Comparison of ENCODE assay signal across 38 mouse cellular contexts in the genomic region with DNA sequence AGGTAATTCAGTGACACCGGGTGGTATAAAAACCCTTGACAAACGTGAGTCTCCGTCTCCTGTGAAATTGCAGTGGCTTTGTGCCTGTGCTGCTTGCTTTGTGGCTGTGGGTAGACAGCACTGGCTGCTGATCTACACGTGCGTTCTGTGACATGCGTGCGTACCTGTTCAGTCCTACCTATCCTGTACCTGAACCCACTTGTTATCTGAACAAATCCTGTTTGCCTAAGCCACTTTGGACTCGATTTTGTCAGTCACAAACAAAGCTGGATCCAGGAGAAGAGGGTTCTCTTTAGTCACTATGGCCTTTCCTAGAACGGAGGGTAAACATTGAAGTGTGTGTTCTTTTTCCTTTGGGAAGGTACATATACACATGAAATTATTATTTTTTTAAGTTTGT. TPM values are rescaled to one million over a fixed set of nuclear protein-coding genes. Genes with fewer than 3 reads are reported as not detected.
"Had no signal": no experiment of that assay in that cellular context is flagged by ENCODE, and none has a peak within 500 bp of the region (broad histone marks: within the 10 kb centered on the region; RNA-seq: fewer than 3 reads in every experiment).

No protein-coding gene starts in this region.

- H3K4me1 ChIP-seq: heart, embryonic 13.5 days; heart, embryonic 15.5 days; hindbrain, embryonic 12.5 days; limb, embryonic 15.5 days had no signal

- H3K4me2 ChIP-seq: heart, embryonic 11.5 days; heart, embryonic 13.5 days; heart, embryonic 15.5 days; hindbrain, embryonic 12.5 days; hindbrain, embryonic 14.5 days; intestine, embryonic 15.5 days; limb, embryonic 13.5 days; limb, embryonic 15.5 days had no signal

- H3K27me3 ChIP-seq: heart, embryonic 13.5 days; heart, embryonic 15.5 days; hindbrain, embryonic 12.5 days; intestine, embryonic 15.5 days; limb, embryonic 13.5 days; limb, embryonic 15.5 days had no signal

- ATAC-seq: forebrain, embryonic 16.5 days; hindbrain, embryonic 16.5 days; inflammation-experienced regulatory T-cells, adult 6 months; intestine, embryonic 15.5 days; intestine, postnatal 0 days had no signal

- H3K9ac ChIP-seq: heart, embryonic 13.5 days; heart, embryonic 15.5 days; hindbrain, embryonic 12.5 days; hindbrain, embryonic 14.5 days; intestine, embryonic 15.5 days; limb, embryonic 13.5 days; limb, embryonic 15.5 days had no signal

- DNase-seq: gastrocnemius, postnatal 10 days; gastrocnemius, postnatal 25 days; heart, postnatal 14 days; heart, postnatal 36 days; kidney, adult 18-20 months; kidney, adult 8-10 months; kidney, postnatal 10 days; kidney, postnatal 25 days; kidney, postnatal 4 days; layer of hippocampus, adult 9-11 months; layer of hippocampus, postnatal 36 days; left cerebral cortex, postnatal 4 days had no signal

- H3K36me3 ChIP-seq: heart, embryonic 13.5 days; heart, embryonic 15.5 days; hindbrain, embryonic 10.5 days; hindbrain, embryonic 12.5 days; intestine, embryonic 15.5 days; limb, embryonic 13.5 days; limb, embryonic 15.5 days had no signal

- H3K4me3 ChIP-seq: heart, embryonic 13.5 days; heart, embryonic 15.5 days; hindbrain, embryonic 10.5 days; hindbrain, embryonic 12.5 days; intestine, embryonic 15.5 days; limb, embryonic 13.5 days; limb, embryonic 15.5 days had no signal

- H3K9me3 ChIP-seq: heart, embryonic 13.5 days; heart, embryonic 15.5 days; hindbrain, embryonic 10.5 days; hindbrain, embryonic 12.5 days; intestine, embryonic 15.5 days; limb, embryonic 13.5 days; limb, embryonic 15.5 days had no signal

- H3K27ac ChIP-seq: heart, embryonic 13.5 days; heart, embryonic 15.5 days; hindbrain, embryonic 10.5 days; hindbrain, embryonic 12.5 days; hindbrain, embryonic 14.5 days; intestine, embryonic 15.5 days; limb, embryonic 13.5 days; limb, embryonic 15.5 days had no signal

RNA-seq across cellular contexts. Expression of a gene that starts 53.1 kb away (rescaled TPM):
- total RNA-seq: gastrocnemius, postnatal 10 days; gastrocnemius, postnatal 25 days; gastrocnemius, postnatal 4 days; granulocyte monocyte progenitor cell, adult 5-6 weeks; heart, adult 18-20 months; heart, postnatal 36 days; layer of hippocampus, adult 8-10 months; layer of hippocampus, postnatal 36 days; left cerebral cortex, adult 18-20 months; left cerebral cortex, adult 8-10 months; left cerebral cortex, postnatal 10 days; left cerebral cortex, postnatal 25 days; left cerebral cortex, postnatal 4 days had no signal
- polyA plus RNA-seq: forebrain, embryonic 16.5 days; heart, embryonic 11.5 days; heart, embryonic 13.5 days; heart, embryonic 15.5 days; heart, postnatal 0 days; hindbrain, embryonic 10.5 days; hindbrain, embryonic 12.5 days; hindbrain, embryonic 14.5 days; hindbrain, embryonic 16.5 days; inflammation-experienced regulatory T-cells, adult 6 months; kidney, embryonic 14.5 days; kidney, embryonic 16.5 days; limb, embryonic 11.5 days; limb, embryonic 13.5 days had no signal

RNA-seq across cellular contexts. Expression of a gene that starts 56.0 kb away (rescaled TPM):
- total RNA-seq: gastrocnemius, postnatal 10 days; gastrocnemius, postnatal 25 days; granulocyte monocyte progenitor cell, adult 5-6 weeks; heart, adult 18-20 months; heart, postnatal 14 days; heart, postnatal 36 days; layer of hippocampus, adult 8-10 months; layer of hippocampus, postnatal 14 days; layer of hippocampus, postnatal 36 days; left cerebral cortex, adult 18-20 months; left cerebral cortex, adult 8-10 months; left cerebral cortex, postnatal 10 days; left cerebral cortex, postnatal 25 days; left cerebral cortex, postnatal 4 days had no signal
- polyA plus RNA-seq: forebrain, embryonic 16.5 days; heart, embryonic 11.5 days; heart, embryonic 13.5 days; heart, embryonic 15.5 days; heart, postnatal 0 days; hindbrain, embryonic 10.5 days; hindbrain, embryonic 12.5 days; hindbrain, embryonic 14.5 days; hindbrain, embryonic 16.5 days; inflammation-experienced regulatory T-cells, adult 6 months; kidney, embryonic 14.5 days; kidney, embryonic 16.5 days; limb, embryonic 11.5 days; limb, embryonic 13.5 days; limb, embryonic 15.5 days had no signal
